Mouse (Mus musculus): ENCODE data around the gene Efna5.

DNA sequence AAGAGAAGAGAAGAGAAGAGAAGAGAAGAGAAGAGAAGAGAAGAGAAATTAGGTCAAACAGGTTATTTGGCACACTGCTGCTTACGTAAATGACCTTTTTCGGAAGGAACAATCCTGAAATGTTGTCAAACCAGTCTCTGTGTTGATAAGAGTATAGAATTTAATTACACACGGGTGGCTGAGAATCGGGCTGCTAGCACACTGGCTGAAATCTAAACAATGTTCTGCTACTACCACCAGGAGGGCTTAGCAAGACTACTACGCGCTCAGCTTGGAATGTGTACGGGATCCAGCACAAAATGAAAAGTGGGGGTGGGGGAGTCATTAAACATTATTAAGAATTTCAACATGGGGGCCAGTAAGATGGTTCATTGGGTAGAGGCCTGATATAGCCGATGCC lies 190.9 kb downstream of the Efna5 start:
- TF ChIP-seq POLR2A (IDR thresholded peaks at IDR 0.05; ENCODE audit: insufficient read length, low read depth), result no peak
- TF ChIP-seq SRF (IDR thresholded peaks at IDR 0.05; ENCODE audit: control insufficient read depth, insufficient read length, low read depth), result no peak
- no peak for TF ChIP-seq USF1 (IDR thresholded peaks at IDR 0.05; ENCODE audit: low read depth)
- TF ChIP-seq MAX (IDR thresholded peaks at IDR 0.05; ENCODE audit: low read depth), result no peak
